Mouse (Mus musculus): ENCODE data around the gene Pde10a. TPM values are rescaled to one million over a fixed set of nuclear protein-coding genes. Genes with fewer than 3 reads are reported as not detected.

The Pde10a gene
- total and polyA plus RNA-seq, 2 experiments from 2014 or later, result 1.5 to 3.0 TPM

GRCm38 (mm10) chr17:8973331-8973730 is 448.2 kb downstream of the Pde10a start:
- DNase-seq (ENCODE audit: low spot score) (no peak), ATAC-seq (ENCODE audit: insufficient read depth, low read depth) (no peak)
- H3K4me1 ChIP-seq (ENCODE audit: control insufficient read depth, insufficient read depth), result no peaks in the 10 kb centered on the region
- no peaks in the 10 kb centered on the region for H3K27me3 ChIP-seq (ENCODE audit: control insufficient read depth, insufficient read depth, low read length)
- no peaks in the 10 kb centered on the region for H3K36me3 ChIP-seq (replicated peaks; ENCODE audit: control insufficient read depth, insufficient read depth, low read length)
- no peak overlapping the region for H3K9ac ChIP-seq (replicated peaks; ENCODE audit: low read depth, low read length)
- no peak overlapping the region for H3K4me3 ChIP-seq (ENCODE audit: low read depth, low read length)
- H3K4me2 ChIP-seq (ENCODE audit: low read depth, low read length), result no peak overlapping the region
- TF ChIP-seq CTCF (IDR thresholded peaks at IDR 0.05; ENCODE audit: low read depth) (no peak), EP300 (IDR thresholded peaks at IDR 0.05; ENCODE audit: low read depth) (no peak)
- WGBS, result 69% methylated on average over 5 of the region's 5 CpGs
- H3K27ac ChIP-seq (ENCODE audit: low read depth), result no peak overlapping the region
- H3K9me3 ChIP-seq (replicated peaks; ENCODE audit: control insufficient read depth, low read length), result no peaks in the 10 kb centered on the region

- Histone ChIP-seq H3K27me3 (ENCODE audit: control insufficient read depth, insufficient read depth, low read length) (no peaks in the 10 kb centered on the region), H3K9me3 (replicated peaks; ENCODE audit: control insufficient read depth, low read length) (no peaks in the 10 kb centered on the region), H3K4me1 (ENCODE audit: control insufficient read depth, insufficient read depth) (no peaks in the 10 kb centered on the region), H3K27ac (ENCODE audit: low read depth) (no peak overlapping the region), H3K4me2 (ENCODE audit: low read depth, low read length) (no peak overlapping the region), H3K9ac (replicated peaks; ENCODE audit: low read depth, low read length) (no peak overlapping the region), H3K36me3 (replicated peaks; ENCODE audit: control insufficient read depth, insufficient read depth, low read length) (no peaks in the 10 kb centered on the region), H3K4me3 (ENCODE audit: low read depth, low read length) (no peak overlapping the region)
- DNase-seq (ENCODE audit: low spot score), result no peak
- TF ChIP-seq EP300 (IDR thresholded peaks at IDR 0.05; ENCODE audit: low read depth) (no peak), CTCF (IDR thresholded peaks at IDR 0.05; ENCODE audit: low read depth) (no peak)
- no peak for ATAC-seq (ENCODE audit: insufficient read depth, low read depth)
- 44% methylated on average over 7 of the region's 7 CpGs for WGBS
These were observed 449.3 kb downstream of the Pde10a start for GRCm38 (mm10) chr17:8974423-8974822.

GRCm38 (mm10) chr17:8974823-8975397 is 449.7 kb downstream of the Pde10a start:
- Histone ChIP-seq H3K4me1 (ENCODE audit: control insufficient read depth, insufficient read depth) (no peaks in the 10 kb centered on the region), H3K4me2 (ENCODE audit: low read depth, low read length) (no peak overlapping the region), H3K9me3 (replicated peaks; ENCODE audit: control insufficient read depth, low read length) (no peaks in the 10 kb centered on the region), H3K27ac (ENCODE audit: low read depth) (no peak overlapping the region), H3K9ac (replicated peaks; ENCODE audit: low read depth, low read length) (no peak overlapping the region), H3K27me3 (ENCODE audit: control insufficient read depth, insufficient read depth, low read length) (no peaks in the 10 kb centered on the region), H3K36me3 (replicated peaks; ENCODE audit: control insufficient read depth, insufficient read depth, low read length) (no peaks in the 10 kb centered on the region), H3K4me3 (ENCODE audit: low read depth, low read length) (no peak overlapping the region)
- ATAC-seq (ENCODE audit: insufficient read depth, low read depth) (no peak), DNase-seq (ENCODE audit: low spot score) (no peak)
- WGBS, result 72% methylated on average over 6 of the region's 6 CpGs
- TF ChIP-seq EP300 (IDR thresholded peaks at IDR 0.05; ENCODE audit: low read depth), result no peak
- TF ChIP-seq CTCF (IDR thresholded peaks at IDR 0.05; ENCODE audit: low read depth), result no peak

DNA sequence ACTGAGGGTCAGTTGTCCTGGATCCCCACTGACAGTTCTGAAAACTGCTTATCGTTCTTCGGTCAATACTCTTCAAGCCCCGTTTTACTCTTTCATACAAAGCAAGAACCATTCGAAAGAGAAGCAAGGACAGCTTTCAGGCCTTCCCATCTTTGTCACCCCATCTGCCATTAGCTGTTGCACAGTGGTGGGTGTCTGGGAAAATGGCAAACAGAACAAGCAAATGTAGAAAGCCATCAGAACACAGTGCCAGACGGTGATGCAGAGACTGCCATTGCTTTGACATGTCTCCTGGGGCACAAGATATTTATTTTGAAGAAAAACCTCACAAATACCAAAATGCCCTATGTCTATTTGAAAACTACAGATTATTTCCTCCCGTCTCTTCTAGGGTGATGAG is 451.6 kb downstream of the Pde10a start:
- no peak for TF ChIP-seq EP300 (IDR thresholded peaks at IDR 0.05; ENCODE audit: low read depth)
- TF ChIP-seq CTCF (IDR thresholded peaks at IDR 0.05; ENCODE audit: low read depth), result no peak
- Histone ChIP-seq H3K4me3 (ENCODE audit: low read depth, low read length) (no peak overlapping the region), H3K36me3 (replicated peaks; ENCODE audit: control insufficient read depth, insufficient read depth, low read length) (no peaks in the 10 kb centered on the region), H3K9me3 (replicated peaks; ENCODE audit: control insufficient read depth, low read length) (no peaks in the 10 kb centered on the region), H3K9ac (replicated peaks; ENCODE audit: low read depth, low read length) (no peak overlapping the region), H3K4me2 (ENCODE audit: low read depth, low read length) (no peak overlapping the region), H3K27ac (ENCODE audit: low read depth) (no peak overlapping the region), H3K4me1 (ENCODE audit: control insufficient read depth, insufficient read depth) (no peaks in the 10 kb centered on the region), H3K27me3 (ENCODE audit: control insufficient read depth, insufficient read depth, low read length) (no peaks in the 10 kb centered on the region)
- DNase-seq (ENCODE audit: low spot score), result no peak
- 85% methylated on average over 6 of the region's 6 CpGs for WGBS
- ATAC-seq (ENCODE audit: insufficient read depth, low read depth), result no peak

DNA sequence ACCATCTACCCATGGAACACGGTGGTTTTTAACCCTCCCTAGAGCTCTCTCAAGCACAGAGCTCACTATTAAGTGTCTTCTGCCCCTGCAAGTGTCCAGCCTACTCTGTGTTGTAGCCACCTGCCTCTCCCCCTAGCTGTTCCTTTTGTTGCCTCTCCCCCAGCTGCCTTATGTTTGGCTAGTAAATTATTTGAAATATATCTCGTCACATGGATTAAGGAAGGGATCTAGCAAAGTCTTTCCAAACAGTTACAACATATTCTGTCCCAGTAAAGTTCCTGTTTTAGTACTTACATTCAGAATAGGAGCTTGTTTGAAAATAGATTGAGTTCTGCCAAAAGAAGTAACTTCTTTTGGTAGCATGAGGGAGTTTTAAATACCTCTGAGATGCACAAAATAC is 452.1 kb downstream of the Pde10a start:
- 66% methylated on average over 2 of the region's 2 CpGs for WGBS
- Histone ChIP-seq H3K9ac (replicated peaks; ENCODE audit: low read depth, low read length) (no peak overlapping the region), H3K4me1 (ENCODE audit: control insufficient read depth, insufficient read depth) (no peaks in the 10 kb centered on the region), H3K27me3 (ENCODE audit: control insufficient read depth, insufficient read depth, low read length) (no peaks in the 10 kb centered on the region), H3K36me3 (replicated peaks; ENCODE audit: control insufficient read depth, insufficient read depth, low read length) (no peaks in the 10 kb centered on the region), H3K9me3 (replicated peaks; ENCODE audit: control insufficient read depth, low read length) (no peaks in the 10 kb centered on the region), H3K4me2 (ENCODE audit: low read depth, low read length) (no peak overlapping the region), H3K4me3 (ENCODE audit: low read depth, low read length) (no peak overlapping the region), H3K27ac (ENCODE audit: low read depth) (no peak overlapping the region)
- TF ChIP-seq EP300 (IDR thresholded peaks at IDR 0.05; ENCODE audit: low read depth), result no peak
- no peak for TF ChIP-seq CTCF (IDR thresholded peaks at IDR 0.05; ENCODE audit: low read depth)
- DNase-seq (ENCODE audit: low spot score), result no peak
- no peak for ATAC-seq (ENCODE audit: insufficient read depth, low read depth)

GRCm38 (mm10) chr17:8983576-8983975 is 458.4 kb downstream of the Pde10a start:
- Histone ChIP-seq H3K36me3 (replicated peaks; ENCODE audit: control insufficient read depth, insufficient read depth, low read length) (no peaks in the 10 kb centered on the region), H3K4me3 (ENCODE audit: low read depth, low read length) (no peak overlapping the region), H3K27ac (ENCODE audit: low read depth) (no peak overlapping the region), H3K4me2 (ENCODE audit: low read depth, low read length) (no peak overlapping the region), H3K9me3 (replicated peaks; ENCODE audit: control insufficient read depth, low read length) (no peaks in the 10 kb centered on the region), H3K27me3 (ENCODE audit: control insufficient read depth, insufficient read depth, low read length) (no peaks in the 10 kb centered on the region), H3K4me1 (ENCODE audit: control insufficient read depth, insufficient read depth) (no peaks in the 10 kb centered on the region), H3K9ac (replicated peaks; ENCODE audit: low read depth, low read length) (no peak overlapping the region)
- no peak for DNase-seq (ENCODE audit: low spot score)
- WGBS, result 68% methylated on average over 2 of the region's 2 CpGs
- TF ChIP-seq EP300 (IDR thresholded peaks at IDR 0.05; ENCODE audit: low read depth), result no peak
- no peak for TF ChIP-seq CTCF (IDR thresholded peaks at IDR 0.05; ENCODE audit: low read depth)
- ATAC-seq (ENCODE audit: insufficient read depth, low read depth), result no peak

All from heart, postnatal 0 days (tissue).